Mouse (Mus musculus): ENCODE results near the gene Fbxl17.

DNA sequence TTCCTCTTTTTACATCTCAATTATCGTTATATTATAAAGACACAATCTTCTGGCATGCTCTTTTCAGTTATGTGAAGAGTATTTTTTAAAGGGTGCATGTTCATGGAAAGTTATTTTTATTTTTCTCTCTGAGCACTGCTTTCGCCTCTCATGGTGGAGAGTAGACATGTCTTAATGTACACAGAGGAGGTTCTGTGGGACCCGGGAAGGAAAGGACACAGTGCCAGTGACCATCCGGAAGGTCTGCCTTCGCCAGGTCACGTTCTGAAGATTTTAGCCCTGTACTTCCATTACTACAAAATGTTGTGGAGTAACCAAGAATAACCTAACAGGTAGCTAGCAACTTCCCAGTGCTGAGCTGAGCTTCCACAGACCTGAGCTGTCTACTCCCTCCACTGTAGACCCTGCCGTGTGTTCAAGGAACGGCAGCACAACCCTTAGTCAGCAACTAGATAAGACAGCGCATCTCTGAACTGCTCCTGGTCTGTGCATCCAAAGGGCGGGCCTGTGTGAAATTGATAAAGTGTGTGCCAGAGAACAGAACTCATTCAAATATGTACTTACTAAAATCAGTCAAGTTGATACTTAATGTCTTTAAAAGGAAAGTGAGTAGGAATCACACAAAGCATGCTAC lies 238.2 kb downstream of the Fbxl17 start:
- TF ChIP-seq POLR2A (IDR thresholded peaks at IDR 0.05; ENCODE audit: insufficient read depth, low read depth, low read length): no peak
- TF ChIP-seq CTCF (IDR thresholded peaks at IDR 0.05): no peak
- no peak for TF ChIP-seq EP300 (IDR thresholded peaks at IDR 0.05; ENCODE audit: insufficient read depth, low read depth, low read length)
